Mouse (Mus musculus) forebrain, embryonic 12.5 days (tissue): Measurements from ENCODE around the gene Nxpe4. TPM values are rescaled to one million over a fixed set of nuclear protein-coding genes. Genes with fewer than 3 reads are reported as not detected.

Experiments used
- ATAC-seq: fragments of 200-750 bp; cut with Nextera tagmentation; 2 replicates; pipeline ENCODE4 v1.8.0; 2017; ENCODE audit warnings: moderate TSS enrichment; ENCODE audit not compliant: low FRiP score
- H3K27ac ChIP-seq: fragments of 300-500 bp; sonication (generic); 2 replicates; pipeline ENCODE4 v1.5.1; 2016; ENCODE audit warnings: mild to moderate bottlenecking
- H3K27me3 ChIP-seq: fragments of 300-500 bp; sonication (generic); 2 replicates; pipeline ENCODE4 v1.6.1; 2016; ENCODE audit warnings: mild to moderate bottlenecking
- H3K36me3 ChIP-seq: fragments of 300-500 bp; sonication (generic); replicated peaks from 2 replicates; pipeline ENCODE4 v1.6.1; 2016; ENCODE audit warnings: mild to moderate bottlenecking
- H3K4me1 ChIP-seq: fragments of 300-500 bp; sonication (generic); 2 replicates; pipeline ENCODE4 v1.6.1; 2016
- H3K4me2 ChIP-seq: fragments of 300-500 bp; sonication (generic); 2 replicates; pipeline ENCODE4 v1.6.1; 2016; ENCODE audit warnings: mild to moderate bottlenecking, moderate library complexity
- H3K4me3 ChIP-seq: fragments of 300-500 bp; sonication (generic); replicated peaks from 2 replicates; pipeline ENCODE4 v1.5.1; 2016; ENCODE audit warnings: mild to moderate bottlenecking
- H3K9ac ChIP-seq: fragments of 300-500 bp; sonication (generic); 2 replicates; pipeline ENCODE4 v1.6.1; 2016; ENCODE audit warnings: mild to moderate bottlenecking
- H3K9me3 ChIP-seq: fragments of 300-500 bp; sonication (generic); 2 replicates; pipeline ENCODE4 v1.6.1; 2016
- WGBS: fragments of 180-500 bp; shearing (Covaris S2); methylation state at CpG from one replicate; pipeline ENCODE4 v1.1.7; 2016; 5-methylcytosine and 5-hydroxymethylcytosine counted together
- polyA plus RNA-seq: library from polyadenylated mRNA; unstranded; fragments of >200 nt; fragmentation: Nextera tagmentation; extraction: Ambion mirVana; gene quantifications from 2 replicates; pipeline ENCODE4 v1.2.1, GENCODE M21; 2016

The Nxpe4 gene
- polyA plus RNA-seq, 1 experiment from 2014 or later = 7.5 TPM

GRCm38 (mm10) chr9:48197458-48197884, 35.6 kb downstream of the Nxpe4 start:
- no peak for ATAC-seq
- H3K36me3 ChIP-seq = no peaks in the 10 kb centered on the region
- peaks cover 17% of the 10 kb centered on the region for H3K4me1 ChIP-seq
- peak overlapping the region; percentile 15; the same call in 1 of the 2 replicates for H3K27ac ChIP-seq
- H3K9ac ChIP-seq = no peak overlapping the region
- 25% methylated on average over 12 of the region's 12 CpGs for WGBS
- peak overlapping the region; percentile 15; the same call in 1 of the 2 replicates for H3K4me2 ChIP-seq
- no peaks in the 10 kb centered on the region for H3K27me3 ChIP-seq
- H3K9me3 ChIP-seq = no peaks in the 10 kb centered on the region
- H3K4me3 ChIP-seq = no peak overlapping the region

GRCm38 (mm10) chr9:48210970-48211369, 49.1 kb downstream of the Nxpe4 start:
- no peak for ATAC-seq
- Histone ChIP-seq H3K4me1 (no peaks in the 10 kb centered on the region), H3K27ac (no peak overlapping the region), H3K36me3 (no peaks in the 10 kb centered on the region), H3K27me3 (no peaks in the 10 kb centered on the region), H3K9ac (no peak overlapping the region), H3K4me3 (no peak overlapping the region), H3K9me3 (no peaks in the 10 kb centered on the region), H3K4me2 (no peak overlapping the region)
- 95% methylated on average over 6 of the region's 6 CpGs for WGBS

GRCm38 (mm10) chr9:48211912-48212311, 50.1 kb downstream of the Nxpe4 start:
- no peaks in the 10 kb centered on the region for H3K36me3 ChIP-seq
- no peak overlapping the region for H3K4me3 ChIP-seq
- no peak overlapping the region for H3K4me2 ChIP-seq
- no peak for ATAC-seq
- H3K9me3 ChIP-seq = no peaks in the 10 kb centered on the region
- no peak overlapping the region for H3K9ac ChIP-seq
- no peaks in the 10 kb centered on the region; the same call in 1 of the 2 replicates for H3K4me1 ChIP-seq
- H3K27ac ChIP-seq = no peak overlapping the region
- 93% methylated on average over 5 of the region's 5 CpGs for WGBS
- H3K27me3 ChIP-seq = no peaks in the 10 kb centered on the region

GRCm38 (mm10) chr9:48214751-48215150, 52.9 kb downstream of the Nxpe4 start:
- 87% methylated on average over 9 of the region's 9 CpGs for WGBS
- H3K9ac ChIP-seq = no peak overlapping the region
- no peaks in the 10 kb centered on the region; the same call in 1 of the 2 replicates for H3K4me1 ChIP-seq
- no peaks in the 10 kb centered on the region for H3K27me3 ChIP-seq
- H3K9me3 ChIP-seq = no peaks in the 10 kb centered on the region
- no peak overlapping the region for H3K4me2 ChIP-seq
- ATAC-seq = no peak
- H3K36me3 ChIP-seq = no peaks in the 10 kb centered on the region
- no peak overlapping the region for H3K4me3 ChIP-seq
- no peak overlapping the region for H3K27ac ChIP-seq

- H3K4me3 ChIP-seq = no peak overlapping the region
- WGBS = 83% methylated on average over 13 of the region's 13 CpGs
- no peak overlapping the region for H3K9ac ChIP-seq
- no peaks in the 10 kb centered on the region for H3K36me3 ChIP-seq
- H3K27me3 ChIP-seq = no peaks in the 10 kb centered on the region
- ATAC-seq = no peak
- no peak overlapping the region for H3K27ac ChIP-seq
- no peaks in the 10 kb centered on the region for H3K9me3 ChIP-seq
- H3K4me1 ChIP-seq = no peaks in the 10 kb centered on the region; the same call in 1 of the 2 replicates
- no peak overlapping the region for H3K4me2 ChIP-seq
Measured at GRCm38 (mm10) chr9:48216091-48217001, 54.5 kb downstream of the Nxpe4 start.

GRCm38 (mm10) chr9:48230706-48231105, 68.9 kb downstream of the Nxpe4 start:
- H3K27me3 ChIP-seq = no peaks in the 10 kb centered on the region
- no peak for ATAC-seq
- H3K4me1 ChIP-seq = no peaks in the 10 kb centered on the region
- WGBS = 92% methylated on average over 3 of the region's 3 CpGs
- no peaks in the 10 kb centered on the region for H3K36me3 ChIP-seq
- H3K27ac ChIP-seq = no peak overlapping the region
- no peaks in the 10 kb centered on the region for H3K9me3 ChIP-seq
- H3K4me2 ChIP-seq = no peak overlapping the region
- H3K9ac ChIP-seq = no peak overlapping the region
- H3K4me3 ChIP-seq = no peak overlapping the region

GRCm38 (mm10) chr9:48236455-48236854, 74.6 kb downstream of the Nxpe4 start:
- no peak overlapping the region for H3K9ac ChIP-seq
- no peaks in the 10 kb centered on the region for H3K9me3 ChIP-seq
- ATAC-seq = no peak
- no peaks in the 10 kb centered on the region for H3K27me3 ChIP-seq
- no peak overlapping the region for H3K27ac ChIP-seq
- no peak overlapping the region for H3K4me3 ChIP-seq
- no peak overlapping the region for H3K4me2 ChIP-seq
- 71% methylated on average over 6 of the region's 6 CpGs for WGBS
- H3K36me3 ChIP-seq = no peaks in the 10 kb centered on the region
- no peaks in the 10 kb centered on the region for H3K4me1 ChIP-seq

GRCm38 (mm10) chr9:48238153-48238755, 76.4 kb downstream of the Nxpe4 start:
- Histone ChIP-seq H3K4me2 (no peak overlapping the region), H3K4me1 (peaks cover 4% of the 10 kb centered on the region; the same call in 1 of the 2 replicates), H3K27ac (no peak overlapping the region), H3K4me3 (no peak overlapping the region), H3K27me3 (no peaks in the 10 kb centered on the region), H3K36me3 (no peaks in the 10 kb centered on the region), H3K9me3 (no peaks in the 10 kb centered on the region), H3K9ac (no peak overlapping the region)
- ATAC-seq = no peak
- 86% methylated on average over 9 of the region's 9 CpGs for WGBS

GRCm38 (mm10) chr9:48239461-48239860, 77.6 kb downstream of the Nxpe4 start:
- Histone ChIP-seq H3K4me3 (no peak overlapping the region), H3K36me3 (no peaks in the 10 kb centered on the region), H3K4me1 (peaks cover 12% of the 10 kb centered on the region), H3K27ac (no peak overlapping the region), H3K27me3 (peaks cover 4% of the 10 kb centered on the region; the same call in 1 of the 2 replicates), H3K4me2 (no peak overlapping the region), H3K9me3 (no peaks in the 10 kb centered on the region), H3K9ac (no peak overlapping the region)
- ATAC-seq = no peak
- 93% methylated on average over 5 of the region's 5 CpGs for WGBS

DNA sequence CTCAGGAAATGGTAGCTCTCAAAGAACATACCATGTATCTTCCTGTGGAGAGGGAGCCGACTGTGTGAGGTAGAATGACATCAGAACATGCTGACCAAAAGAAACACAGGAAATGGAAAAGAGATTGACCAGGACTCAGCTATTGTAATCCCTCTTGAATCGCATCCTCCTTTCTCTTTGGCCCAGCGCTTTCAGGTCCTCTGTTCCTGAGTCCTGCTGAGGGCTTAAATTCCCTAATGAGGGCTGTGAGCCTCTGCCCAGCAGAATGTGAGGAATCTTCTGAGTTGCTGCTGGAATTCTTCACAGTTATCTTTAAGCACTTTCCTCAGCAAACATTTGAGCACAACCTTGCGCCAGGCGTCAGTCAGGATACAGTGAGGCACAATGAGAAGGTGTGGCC, 78.6 kb downstream of the Nxpe4 start:
- 41% methylated on average over 5 of the region's 5 CpGs for WGBS
- Histone ChIP-seq H3K4me1 (peaks cover 14% of the 10 kb centered on the region), H3K9ac (no peak overlapping the region), H3K36me3 (no peaks in the 10 kb centered on the region), H3K9me3 (no peaks in the 10 kb centered on the region), H3K27me3 (peaks cover 4% of the 10 kb centered on the region; the same call in 1 of the 2 replicates), H3K4me3 (no peak overlapping the region), H3K27ac (no peak overlapping the region), H3K4me2 (no peak overlapping the region)
- ATAC-seq = no peak

GRCm38 (mm10) chr9:48241791-48242190, 80.0 kb downstream of the Nxpe4 start:
- ATAC-seq = no peak
- Histone ChIP-seq H3K27ac (no peak overlapping the region), H3K4me2 (no peak overlapping the region), H3K36me3 (no peaks in the 10 kb centered on the region), H3K4me1 (peaks cover 20% of the 10 kb centered on the region), H3K27me3 (peaks cover 4% of the 10 kb centered on the region; the same call in 1 of the 2 replicates), H3K9me3 (no peaks in the 10 kb centered on the region), H3K9ac (no peak overlapping the region), H3K4me3 (no peak overlapping the region)
- WGBS = 70% methylated on average over 1 of the region's 1 CpGs

- WGBS = 90% methylated on average over 2 of the region's 2 CpGs
- Histone ChIP-seq H3K9ac (no peak overlapping the region), H3K27ac (no peak overlapping the region), H3K4me2 (no peak overlapping the region), H3K36me3 (no peaks in the 10 kb centered on the region), H3K4me1 (peaks cover 27% of the 10 kb centered on the region), H3K9me3 (no peaks in the 10 kb centered on the region), H3K27me3 (peaks cover 4% of the 10 kb centered on the region; the same call in 1 of the 2 replicates), H3K4me3 (no peak overlapping the region)
- ATAC-seq = no peak
Measured at GRCm38 (mm10) chr9:48242756-48243155, 80.9 kb downstream of the Nxpe4 start.
